9 mouse cellular contexts compared by ENCODE assay signal in genomic region chr14:8214299-8215207, GRCm38 (mm10). TPM values are rescaled to one million over a fixed set of nuclear protein-coding genes. Genes with fewer than 3 reads are reported as not detected.
DNase-seq lines count a peak whose midpoint lies in the region; ATAC-seq and TF ChIP-seq lines count a peak whose summit lies in the region.
"Had no signal": no experiment of that assay in that cellular context is flagged by ENCODE, and none has a peak within 500 bp of the region (broad histone marks: within the 10 kb centered on the region; RNA-seq: fewer than 3 reads in every experiment).

No protein-coding gene starts in this region.

- peak overlapping the region; percentile 95 for H3K9ac ChIP-seq in ES-E14 (ENCODE audit: insufficient read depth, low read depth, low read length, poor library complexity, severe bottlenecking)
- H3K9ac ChIP-seq in heart, embryonic 15.5 days = peak overlapping the region; percentile 95

- H3K36me3 ChIP-seq in ES-E14 (ENCODE audit: control insufficient read depth, insufficient read depth, low read length, poor library complexity, severe bottlenecking) = no peaks in the 10 kb centered on the region
- no peaks in the 10 kb centered on the region for H3K36me3 ChIP-seq in erythroblast, embryonic 14.5 days (ENCODE audit: control insufficient read depth)
- no peaks in the 10 kb centered on the region for H3K36me3 ChIP-seq in heart, embryonic 15.5 days

- TF ChIP-seq POLR2A in lung, adult 2 months (IDR thresholded peaks at IDR 0.05; ENCODE audit: borderline replicate concordance, extremely low read depth, low read depth, low read length) = 0 out of 2 replicates have a peak, but pooled peaks have one; percentile 14
- 0 out of 2 replicates have a peak, but pooled peaks have one; percentile 36 for TF ChIP-seq POLR2A in olfactory bulb, adult 2 months (IDR thresholded peaks at IDR 0.05; ENCODE audit: insufficient read depth, low read depth, low read length)

- H3K4me2 ChIP-seq in heart, embryonic 15.5 days = peak overlapping the region; percentile 75

- DNase-seq in ES-E14 (ENCODE audit: low read depth, low spot score) = no peak
- DNase-seq in kidney, postnatal 14 days = peak; percentile 84
- peak; percentile 75 for DNase-seq in lung, adult 2 months
- peak; percentile 44 for DNase-seq in thymus, postnatal 25 days

- WGBS in heart, embryonic 15.5 days = 3% methylated on average over 45 of the region's 63 CpGs
- 3% methylated on average over 63 of the region's 63 CpGs for WGBS in lung, adult 2 months
- WGBS in olfactory bulb, adult 2 months = 4% methylated on average over 63 of the region's 63 CpGs

- no peaks in the 10 kb centered on the region for H3K9me3 ChIP-seq in ES-E14 (ENCODE audit: control insufficient read depth, insufficient read depth, low read depth, low read length)
- H3K9me3 ChIP-seq in erythroblast, embryonic 14.5 days (ENCODE audit: control insufficient read depth, low read length) = no peaks in the 10 kb centered on the region
- H3K9me3 ChIP-seq in heart, embryonic 15.5 days (replicated peaks) = no peaks in the 10 kb centered on the region

- peaks cover 2 to 6% of the 10 kb centered on the region in 2 experiments for H3K4me1 ChIP-seq in ES-E14 (ENCODE audit: control insufficient read depth in 2 of 2, insufficient read depth in 2 of 2, low read length in 2 of 2, poor library complexity in 1 of 2)
- H3K4me1 ChIP-seq in brown adipose tissue, adult 24 weeks (ENCODE audit: control insufficient read depth, insufficient read depth, insufficient read length, low read length) = peaks cover 7% of the 10 kb centered on the region
- peaks cover 25% of the 10 kb centered on the region for H3K4me1 ChIP-seq in erythroblast, embryonic 14.5 days (ENCODE audit: control insufficient read depth)
- H3K4me1 ChIP-seq in heart, embryonic 15.5 days (replicated peaks) = peaks cover 22% of the 10 kb centered on the region
- H3K4me1 ChIP-seq in lung, adult 2 months (ENCODE audit: control insufficient read depth, insufficient read depth, low read length) = peaks cover 15% of the 10 kb centered on the region
- peaks cover 7% of the 10 kb centered on the region for H3K4me1 ChIP-seq in olfactory bulb, adult 2 months (ENCODE audit: control insufficient read depth, insufficient read depth, low read length)

- H3K4me3 ChIP-seq in ES-E14 (ENCODE audit: insufficient read depth in 1 of 2, low read depth in 1 of 2, low read length in 2 of 2, poor library complexity in 1 of 2, severe bottlenecking in 1 of 2) = peak overlapping the region; percentile 76 to 94
- H3K4me3 ChIP-seq in brown adipose tissue, adult 24 weeks (ENCODE audit: insufficient read depth, low read depth, low read length) = peak overlapping the region; percentile 99
- peak overlapping the region; percentile 86 for H3K4me3 ChIP-seq in erythroblast, embryonic 14.5 days (replicated peaks)
- H3K4me3 ChIP-seq in heart, embryonic 15.5 days = peak overlapping the region; percentile 61
- H3K4me3 ChIP-seq in lung, adult 2 months (replicated peaks; ENCODE audit: extremely low read depth, low read depth, low read length) = peak overlapping the region; percentile 65
- peak overlapping the region; percentile 60 for H3K4me3 ChIP-seq in olfactory bulb, adult 2 months (ENCODE audit: insufficient read depth, low read depth, low read length)

- in situ Hi-C loops in ES-E14 (cut with MboI; ENCODE audit: low sequenced_read_pairs in 2 of 2, unreplicated experiment in 2 of 2) = no loop called here

- TF ChIP-seq CTCF in lung, adult 2 months (IDR thresholded peaks at IDR 0.05; ENCODE audit: insufficient read depth, low read length) = no peak
- TF ChIP-seq CTCF in olfactory bulb, adult 2 months (IDR thresholded peaks at IDR 0.05; ENCODE audit: insufficient read depth, low read depth, low read length) = no peak

- H3K27ac ChIP-seq in ES-E14 (ENCODE audit: insufficient read depth, low read depth, low read length, poor library complexity, severe bottlenecking) = peak overlapping the region; percentile 80; the same call in 1 of the 2 replicates
- H3K27ac ChIP-seq in brown adipose tissue, adult 24 weeks (replicated peaks; ENCODE audit: low read depth, low read length) = peak overlapping the region; percentile 79
- peak overlapping the region; percentile 92 for H3K27ac ChIP-seq in heart, embryonic 15.5 days
- H3K27ac ChIP-seq in olfactory bulb, adult 2 months (ENCODE audit: insufficient read depth, low read depth, low read length) = peak overlapping the region; percentile 28; the same call in 1 of the 2 replicates

- peaks cover 4% of the 10 kb centered on the region for H3K27me3 ChIP-seq in erythroblast, embryonic 14.5 days (ENCODE audit: control insufficient read depth)
- no peaks in the 10 kb centered on the region for H3K27me3 ChIP-seq in heart, embryonic 15.5 days

- ATAC-seq in heart, embryonic 15.5 days (replicated peaks; ENCODE audit: insufficient number of reproducible peaks, insufficient read depth, low FRiP score, low read depth) = peak; percentile 80

TF ChIP-seq in ES-E14, 5 proteins besides CTCF, POLR2A, EP300 and RAD21:
- TF ChIP-seq HCFC1 (IDR thresholded peaks at IDR 0.05; ENCODE audit: borderline replicate concordance, insufficient read depth, low read length) (no peak), CHD2 (IDR thresholded peaks at IDR 0.05; ENCODE audit: low read depth, low read length) (no peak), MAFK (IDR thresholded peaks at IDR 0.05; ENCODE audit: insufficient read depth, low read depth, low read length) (no peak), ZC3H11A (IDR thresholded peaks at IDR 0.05; ENCODE audit: borderline replicate concordance, low read depth, low read length) (no peak), ZNF384 (IDR thresholded peaks at IDR 0.05; ENCODE audit: low read depth, low read length) (no peak)
TF ChIP-seq in ES-E14: peak in this region for 0.

RNA-seq across cellular contexts. Expression of gene Kctd6, which starts 0.6 kb away (rescaled TPM):
- total RNA-seq in ES-E14 (2012; rRNA removed) = 9.3 and 11.9 TPM in 2 replicates
- polyA plus RNA-seq in brown adipose tissue, adult 24 weeks (2012; ENCODE audit: insufficient read depth, insufficient read length, missing spikeins) = 20.1 and 23.8 TPM in 2 replicates
- polyA plus RNA-seq in erythroblast, embryonic 14.5 days (2012) = 0.13 and 0.15 TPM in 2 replicates
- polyA plus RNA-seq in heart, embryonic 15.5 days (2015; fragmentation: Nextera tagmentation; extraction: Ambion mirVana) = 12.5 and 12.6 TPM in 2 replicates
- polyA plus RNA-seq in lung, adult 2 months (2012; rRNA removed) = 6.1 and 9.0 TPM in 2 replicates
- polyA plus RNA-seq in olfactory bulb, adult 2 months (2012; ENCODE audit: insufficient read depth, insufficient read length, low replicate concordance, missing spikeins) = not detected in 2 replicates

RNA-seq across cellular contexts. Expression of gene Pdhb, which starts 41.7 kb away (rescaled TPM):
- 152 and 171 TPM in 2 replicates for total RNA-seq in ES-E14 (2012; rRNA removed)
- 1,654 and 2,434 TPM in 2 replicates for polyA plus RNA-seq in brown adipose tissue, adult 24 weeks (2012; ENCODE audit: insufficient read depth, insufficient read length, missing spikeins)
- 4.1 and 7.8 TPM in 2 replicates for polyA plus RNA-seq in erythroblast, embryonic 14.5 days (2012)
- polyA plus RNA-seq in heart, embryonic 15.5 days (2015; fragmentation: Nextera tagmentation; extraction: Ambion mirVana) = 520 and 606 TPM in 2 replicates
- polyA plus RNA-seq in lung, adult 2 months (2012; rRNA removed) = 30.3 and 53.1 TPM in 2 replicates
- polyA plus RNA-seq in olfactory bulb, adult 2 months (2012; ENCODE audit: insufficient read depth, insufficient read length, low replicate concordance, missing spikeins) = not detected in 2 replicates

RNA-seq across cellular contexts. Expression of gene Acox2, which starts 44.6 kb away (rescaled TPM):
- not detected in 2 replicates for total RNA-seq in ES-E14 (2012; rRNA removed)
- 4.3 and 4.6 TPM in 2 replicates for polyA plus RNA-seq in brown adipose tissue, adult 24 weeks (2012; ENCODE audit: insufficient read depth, insufficient read length, missing spikeins)
- polyA plus RNA-seq in erythroblast, embryonic 14.5 days (2012) = not detected in 2 replicates
- polyA plus RNA-seq in heart, embryonic 15.5 days (2015; fragmentation: Nextera tagmentation; extraction: Ambion mirVana) = 0.82 TPM in 1 of 2 replicates, not detected in the other
- polyA plus RNA-seq in lung, adult 2 months (2012; rRNA removed) = 12.7 and 24.4 TPM in 2 replicates
- polyA plus RNA-seq in olfactory bulb, adult 2 months (2012; ENCODE audit: insufficient read depth, insufficient read length, low replicate concordance, missing spikeins) = not detected in 2 replicates
- total RNA-seq: hematopoietic stem cell, adult 5-6 weeks had no signal

Comparison
In these comparisons a context has a peak if more than half of its experiments do, and no peak if none do; other contexts are left out.
1. H3K27ac ChIP-seq: peak in every context shown above with its lines; median percentile 92 in heart, embryonic 15.5 days; 80 in ES-E14; 79 in brown adipose tissue, adult 24 weeks; 28 in olfactory bulb, adult 2 months.